In genomic region chr17:66337929-66338328, GRCm38 (mm10) we compare ENCODE assay signal across 20 mouse cellular contexts.
DNase-seq lines count a peak whose midpoint lies in the region; TF ChIP-seq lines count a peak whose summit lies in the region.
"Had no signal": no experiment of that assay in that cellular context is flagged by ENCODE, and none has a peak within 500 bp of the region (broad histone marks: within the 10 kb centered on the region; RNA-seq: fewer than 3 reads in every experiment).

No protein-coding gene starts in this region.

- no peak overlapping the region for H3K9ac ChIP-seq in heart, adult 2 months (ENCODE audit: low read depth, low read length)
- H3K9ac ChIP-seq: embryonic facial prominence, embryonic 12.5 days; heart, embryonic 15.5 days; hindbrain, embryonic 15.5 days had no signal

- no peak for TF ChIP-seq EP300 in heart, adult 2 months (IDR thresholded peaks at IDR 0.05; ENCODE audit: insufficient read depth, low read depth, low read length)

- no peak for TF ChIP-seq POLR2A in heart, adult 2 months (IDR thresholded peaks at IDR 0.05; ENCODE audit: insufficient read depth, low read depth, low read length)
- TF ChIP-seq POLR2A in testis, adult 2 months (IDR thresholded peaks at IDR 0.05; ENCODE audit: control insufficient read depth, low read depth, low read length), result no peak

- peak; percentile 13; the same call in 1 of the 2 replicates for TF ChIP-seq CTCF in heart, adult 2 months (IDR thresholded peaks at IDR 0.05)
- TF ChIP-seq CTCF in left cerebral cortex, adult 2 months (IDR thresholded peaks at IDR 0.05), result no peak; the same call in 1 of the 2 replicates
- TF ChIP-seq CTCF in testis, adult 2 months (IDR thresholded peaks at IDR 0.05; ENCODE audit: control insufficient read depth, insufficient read depth, insufficient replicate concordance, low read depth, low read length), result no peak

- H3K4me1 ChIP-seq in heart, adult 2 months (ENCODE audit: control insufficient read depth, insufficient read depth, low read length), result no peaks in the 10 kb centered on the region
- H3K4me1 ChIP-seq in testis, adult 2 months (ENCODE audit: control insufficient read depth, insufficient read depth, low read length), result peaks cover 3% of the 10 kb centered on the region; the same call in 1 of the 2 replicates
- no peaks in the 10 kb centered on the region for H3K4me1 ChIP-seq in embryonic facial prominence, embryonic 10.5 days
- H3K4me1 ChIP-seq: embryonic facial prominence, embryonic 12.5 days had no signal

- intact Hi-C loops in heart, adult 2 months (cut with DNase I), result no loop called here
- intact Hi-C loops in heart, postnatal 36 days (cut with DNase I), result no loop called here
- intact Hi-C loops in left cerebral cortex, adult 2 months (cut with DNase I), result no loop called here

- no peaks in the 10 kb centered on the region for H3K27me3 ChIP-seq in heart, adult 2 months (ENCODE audit: control insufficient read depth, insufficient read depth, low read length)
- no peaks in the 10 kb centered on the region for H3K27me3 ChIP-seq in testis, adult 2 months (ENCODE audit: control insufficient read depth, insufficient read depth, low read length)
- no peaks in the 10 kb centered on the region for H3K27me3 ChIP-seq in embryonic facial prominence, embryonic 10.5 days (replicated peaks; ENCODE audit: low read depth, poor library complexity, severe bottlenecking)
- H3K27me3 ChIP-seq: CH12.LX; embryonic facial prominence, embryonic 12.5 days; heart, embryonic 15.5 days; hindbrain, embryonic 15.5 days had no signal

- no peaks in the 10 kb centered on the region for H3K79me2 ChIP-seq in heart, adult 2 months (replicated peaks; ENCODE audit: control insufficient read depth, insufficient read depth, low read length)

- no peak overlapping the region for H3K27ac ChIP-seq in heart, adult 2 months
- H3K27ac ChIP-seq in left cerebral cortex, adult 2 months, result peak overlapping the region; percentile 12; the same call in 1 of the 2 replicates
- H3K27ac ChIP-seq in testis, adult 2 months (ENCODE audit: control insufficient read depth, insufficient read depth, low read depth, low read length), result peak overlapping the region; percentile 47; the same call in 1 of the 2 replicates
- no peak overlapping the region for H3K27ac ChIP-seq in embryonic facial prominence, embryonic 10.5 days (replicated peaks)
- H3K27ac ChIP-seq: embryonic facial prominence, embryonic 12.5 days; heart, embryonic 15.5 days; hindbrain, embryonic 10.5 days; hindbrain, embryonic 15.5 days had no signal

- H3K9me3 ChIP-seq in embryonic facial prominence, embryonic 10.5 days, result no peaks in the 10 kb centered on the region
- H3K9me3 ChIP-seq: embryonic facial prominence, embryonic 12.5 days; heart, embryonic 15.5 days; hindbrain, embryonic 15.5 days had no signal

- WGBS in heart, adult 2 months, result 89% methylated on average over 13 of the region's 13 CpGs
- 93% methylated on average over 13 of the region's 13 CpGs for WGBS in embryonic facial prominence, embryonic 10.5 days

- H3K4me3 ChIP-seq in heart, adult 2 months, result no peak overlapping the region
- H3K4me3 ChIP-seq in left cerebral cortex, adult 2 months, result no peak overlapping the region
- H3K4me3 ChIP-seq in testis, adult 2 months (ENCODE audit: control insufficient read depth, low read depth, low read length), result no peak overlapping the region
- H3K4me3 ChIP-seq in embryonic facial prominence, embryonic 10.5 days, result no peak overlapping the region
- H3K4me3 ChIP-seq: embryonic facial prominence, embryonic 12.5 days; heart, embryonic 15.5 days; hindbrain, embryonic 10.5 days; hindbrain, embryonic 15.5 days had no signal

- no peaks in the 10 kb centered on the region for H3K36me3 ChIP-seq in heart, adult 2 months (ENCODE audit: control insufficient read depth, insufficient read depth, low read length)
- H3K36me3 ChIP-seq in testis, adult 2 months (ENCODE audit: control insufficient read depth, insufficient read depth, low read length), result no peaks in the 10 kb centered on the region
- peaks cover 65% of the 10 kb centered on the region for H3K36me3 ChIP-seq in embryonic facial prominence, embryonic 10.5 days (replicated peaks)
- H3K36me3 ChIP-seq: heart, embryonic 15.5 days had no signal

- DNase-seq in heart, adult 2 months, result no peak
- no peak for DNase-seq in heart, postnatal 36 days
- DNase-seq in left cerebral cortex, adult 2 months (ENCODE audit: extremely low spot score in 1 of 2, low spot score in 2 of 2), result no peak
- DNase-seq in left cerebral cortex, adult 18-20 months (ENCODE audit: low spot score in 2 of 2), result no peak
- DNase-seq in testis, postnatal 14 days (ENCODE audit: low spot score), result no peak
- DNase-seq in embryonic facial prominence, embryonic 10.5 days (ENCODE audit: low spot score), result no peak
- DNase-seq: adrenal gland, adult 8-10 months; adrenal gland, postnatal 36 days; cerebellum, adult 11 months; cerebellum, adult 8-10 months; cerebellum, postnatal 14 days; embryo, embryonic 11 days; gastrocnemius, postnatal 14 days; heart, postnatal 14 days had no signal

Comparison
In these comparisons a context has a peak if more than half of its experiments do, and no peak if none do; other contexts are left out.
1. H3K27ac ChIP-seq: peak in left cerebral cortex, adult 2 months (single experiment) and testis, adult 2 months (single experiment); none in heart, adult 2 months (single experiment) and embryonic facial prominence, embryonic 10.5 days (single experiment).